Mouse (Mus musculus) cerebellum, postnatal 10 days (tissue): ENCODE data around the gene Gtpbp4.
"Not testable (repeated sequence)": the region's sequence is repeated elsewhere in the genome, so short reads cannot be mapped to it uniquely, and the experiment has no call there.

Experiments
- DNase-seq, 2 experiments: peaks; one replicate each; pipeline ENCODE4 v3.0.0; 2021; ENCODE audit warnings: mixed read lengths in 2 of 2

Gtpbp4 gene

GRCm38 (mm10) chr13:8995990-8996786, at the start of gene Gtpbp4:
Gene Gtpbp4, minus strand, starts transcription at chr13:8996083.
- peak; percentile 97 to 98 for DNase-seq

- DNase-seq = no peak
Measured at GRCm38 (mm10) chr13:9044731-9045130, 48.8 kb upstream of the Gtpbp4 start.

GRCm38 (mm10) chr13:9043289-9044049, 47.6 kb upstream of the Gtpbp4 start:
- no peak for DNase-seq

DNA sequence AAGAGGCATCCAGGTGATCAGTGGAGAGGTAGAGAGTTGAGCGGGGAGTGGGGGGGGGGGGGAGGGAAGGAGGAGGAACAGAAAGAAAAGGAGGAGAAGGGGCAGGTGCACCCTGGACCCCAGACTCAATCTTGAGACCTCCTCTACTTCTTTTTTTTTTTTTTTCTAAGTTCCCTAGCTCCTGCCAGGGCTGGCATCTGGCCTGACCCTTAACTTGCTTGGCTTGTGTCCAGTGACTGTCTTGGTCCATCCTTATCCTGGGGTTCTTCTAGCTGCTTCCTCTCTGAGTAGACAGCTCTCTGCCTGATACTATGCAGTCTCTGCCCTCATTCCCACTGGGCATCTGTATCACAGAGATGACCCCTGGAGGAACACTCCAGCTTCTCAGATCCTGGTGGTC, 44.7 kb upstream of the Gtpbp4 start:
- peak in 1 of 2 experiments; percentile 11 for DNase-seq

DNA sequence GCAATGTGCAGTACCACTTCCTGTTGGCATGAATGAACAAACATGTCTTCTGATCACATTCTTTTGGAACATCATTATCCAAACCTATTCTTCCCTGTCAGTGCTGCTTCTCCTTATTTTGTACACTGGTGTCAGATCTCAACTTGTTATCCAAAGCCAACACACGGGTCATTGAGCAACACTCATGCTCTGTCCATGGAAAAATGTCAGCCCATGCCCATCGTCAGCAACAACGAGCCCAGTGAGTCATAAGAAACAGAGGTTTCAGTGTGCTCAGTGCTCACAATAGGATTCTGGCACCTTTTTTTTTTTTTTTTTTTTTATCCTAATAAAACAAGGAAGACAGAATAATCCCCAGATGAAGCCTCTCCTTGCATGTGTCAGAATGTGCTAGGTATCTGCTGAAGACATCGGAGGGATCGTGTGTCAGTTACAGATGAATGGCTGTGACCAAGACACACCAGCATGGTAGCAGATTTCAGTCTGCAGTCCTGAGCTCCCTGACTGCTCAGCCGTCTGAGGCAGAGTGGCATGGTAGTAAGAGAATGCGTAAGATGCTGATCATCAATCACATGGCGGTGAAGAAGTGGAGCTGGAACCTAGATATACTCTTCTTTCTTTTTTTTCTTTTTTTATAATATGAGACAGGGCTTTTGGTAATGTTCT, 36.2 kb upstream of the Gtpbp4 start:
- no peak for DNase-seq

GRCm38 (mm10) chr13:9030364-9030763, 34.5 kb upstream of the Gtpbp4 start:
- DNase-seq = no peak

GRCm38 (mm10) chr13:9027251-9027650, 31.4 kb upstream of the Gtpbp4 start:
- no peak for DNase-seq

DNA sequence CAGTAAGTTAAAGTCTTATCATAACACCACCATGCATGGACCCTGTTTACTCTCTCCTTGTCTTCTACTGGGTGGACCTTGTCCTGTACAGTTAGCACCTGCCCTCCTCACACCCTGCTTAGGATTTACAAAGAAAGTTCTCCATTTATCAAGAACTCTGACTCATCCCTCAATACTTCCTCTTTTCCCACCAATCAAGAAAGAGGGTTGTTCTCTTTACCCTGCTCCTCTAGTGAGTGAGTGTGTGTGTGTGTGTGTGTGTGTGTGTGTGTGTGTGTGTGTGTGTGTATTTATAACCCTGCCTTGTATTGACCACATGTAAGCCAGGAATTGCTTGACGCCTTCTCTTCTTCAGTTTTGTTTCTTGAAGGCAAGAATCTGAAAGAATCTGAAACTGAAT, 26.7 kb upstream of the Gtpbp4 start:
- no peak for DNase-seq

DNA sequence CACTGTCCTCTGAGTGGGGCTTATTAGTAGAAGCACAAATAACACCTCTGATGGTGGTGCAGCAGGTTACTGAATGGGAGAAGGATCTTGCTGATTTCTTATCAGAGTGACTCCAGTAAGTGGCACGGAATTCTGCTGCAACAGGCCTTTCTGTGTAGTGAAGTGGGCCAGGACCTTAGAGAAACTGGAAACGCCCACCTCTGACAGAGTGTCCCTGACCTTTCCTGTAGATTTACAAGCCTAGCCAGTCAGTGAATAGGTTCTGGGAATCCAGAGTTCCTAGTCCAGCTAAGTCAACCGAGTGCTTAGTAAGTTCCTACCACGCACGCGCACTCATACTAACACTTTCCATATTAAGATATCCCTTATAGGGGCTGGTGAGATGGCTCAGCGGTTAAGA, 25.7 kb upstream of the Gtpbp4 start:
- no peak for DNase-seq

- no peak for DNase-seq
Measured at GRCm38 (mm10) chr13:9019713-9020112, 23.8 kb upstream of the Gtpbp4 start.

- no peak for DNase-seq
Measured at GRCm38 (mm10) chr13:9018974-9019587, 23.2 kb upstream of the Gtpbp4 start.

- peak; percentile 36 to 52 for DNase-seq
Measured at GRCm38 (mm10) chr13:9017190-9017589, 21.3 kb upstream of the Gtpbp4 start.

- DNase-seq = no peak
Measured at GRCm38 (mm10) chr13:9014431-9014830, 18.5 kb upstream of the Gtpbp4 start.

DNA sequence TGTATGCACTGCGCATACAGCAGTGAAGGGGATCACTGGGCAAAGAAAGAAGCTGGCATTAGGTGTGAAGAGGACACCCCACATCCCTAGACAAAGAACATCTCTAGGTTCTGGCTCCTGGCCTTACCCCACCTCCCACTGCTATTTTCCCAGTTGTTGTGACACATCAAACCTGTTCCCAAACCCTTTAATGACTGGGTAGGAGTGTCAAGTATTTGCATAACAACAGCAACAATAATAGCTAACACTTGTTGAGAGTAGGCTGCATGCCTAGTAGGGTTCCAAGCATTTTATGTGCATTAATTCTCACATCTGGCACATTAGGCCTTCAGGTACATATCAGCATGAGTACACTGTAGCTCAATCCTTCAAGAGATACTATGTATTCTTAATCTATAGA, 17.6 kb upstream of the Gtpbp4 start:
- no peak for DNase-seq

- DNase-seq = peak; percentile 84 to 88
Measured at GRCm38 (mm10) chr13:9011596-9012350, 15.9 kb upstream of the Gtpbp4 start.

- no peak for DNase-seq
Measured at GRCm38 (mm10) chr13:9003306-9003705, 7.4 kb upstream of the Gtpbp4 start.

DNA sequence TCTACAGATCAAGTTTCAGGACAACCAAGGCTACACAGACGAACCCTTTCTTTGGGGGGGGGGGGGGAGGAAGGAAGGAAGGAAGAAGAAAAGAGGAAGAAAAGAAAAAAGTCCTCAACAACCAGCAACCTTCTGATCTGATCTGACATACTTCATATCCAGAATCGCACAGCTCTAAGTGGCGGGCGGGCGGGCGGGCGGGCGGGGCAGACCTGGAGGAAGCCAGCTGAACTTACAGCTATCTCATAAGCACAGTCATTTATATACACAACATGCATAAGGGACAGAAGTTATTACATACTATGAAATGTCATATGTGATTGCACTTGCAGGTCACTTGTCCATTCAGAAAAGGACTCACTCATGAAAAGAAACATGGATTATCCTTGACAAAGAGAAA, 3.6 kb upstream of the Gtpbp4 start:
- DNase-seq = no peak

GRCm38 (mm10) chr13:8997221-8997620, 1.3 kb upstream of the Gtpbp4 start:
- not testable (repeated sequence) for DNase-seq

DNA sequence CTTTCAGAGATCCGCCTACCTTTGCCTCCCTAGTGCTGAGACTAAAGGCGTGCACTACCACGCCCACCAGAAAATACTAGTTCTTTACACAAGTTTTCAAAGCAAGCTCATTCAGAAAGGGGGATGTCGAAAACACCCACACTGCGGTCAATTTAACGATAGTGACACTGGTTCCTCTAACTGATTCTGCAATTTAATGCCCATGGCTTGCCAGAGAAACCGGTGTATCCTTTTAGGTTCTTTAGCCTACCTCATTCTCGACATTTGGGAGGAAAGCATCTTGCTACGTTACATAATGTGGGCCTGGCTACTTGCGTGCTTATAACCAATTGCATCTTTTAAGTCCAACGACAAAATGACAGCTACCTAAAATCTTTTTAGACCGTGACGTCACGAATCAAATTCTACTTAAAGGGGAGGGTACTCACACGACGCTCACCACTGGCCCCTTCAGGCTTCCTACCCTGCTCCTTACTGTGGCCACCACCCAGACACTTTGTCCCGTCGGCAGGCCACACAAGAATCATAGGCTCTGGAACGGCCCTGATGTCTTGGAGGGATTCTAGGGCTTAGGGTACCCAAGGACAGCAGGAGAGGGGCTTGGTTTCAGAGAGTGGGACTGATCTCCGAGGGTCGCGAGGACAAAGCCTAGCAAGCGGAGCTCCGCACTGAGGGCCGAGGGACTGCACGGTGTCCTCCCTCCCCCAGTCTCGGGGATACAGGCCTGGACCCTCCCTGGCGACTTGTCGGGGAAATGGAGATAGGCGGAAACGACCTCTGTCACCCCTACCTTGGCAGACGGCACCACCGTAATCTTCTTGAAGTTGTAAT, 509 bp downstream of the Gtpbp4 start:
- DNase-seq = no peak

- no peak for DNase-seq
Measured at GRCm38 (mm10) chr13:8992231-8992630, 3.7 kb downstream of the Gtpbp4 start.

- no peak for DNase-seq
Measured at GRCm38 (mm10) chr13:8972972-8973371, 22.9 kb downstream of the Gtpbp4 start.
